Mouse (Mus musculus): ENCODE results near the gene Rap1gap2.

Rap1gap2 gene

GRCm38 (mm10) chr11:74501989-74502388, 108.7 kb downstream of the Rap1gap2 start:
- no peak for DNase-seq (ENCODE audit: low spot score)

GRCm38 (mm10) chr11:74501061-74501460, 109.7 kb downstream of the Rap1gap2 start:
- no peak for DNase-seq (ENCODE audit: low spot score)

- no peak for DNase-seq (ENCODE audit: low spot score)
These were observed 111.1 kb downstream of the Rap1gap2 start for GRCm38 (mm10) chr11:74499521-74500099.

- no peak for DNase-seq (ENCODE audit: low spot score)
These were observed 111.7 kb downstream of the Rap1gap2 start for GRCm38 (mm10) chr11:74499058-74499457.

GRCm38 (mm10) chr11:74496581-74496980, 114.1 kb downstream of the Rap1gap2 start:
- DNase-seq (ENCODE audit: low spot score): no peak

- DNase-seq (ENCODE audit: low spot score): no peak
These were observed 116.8 kb downstream of the Rap1gap2 start for GRCm38 (mm10) chr11:74493936-74494335.

GRCm38 (mm10) chr11:74493172-74493862, 117.4 kb downstream of the Rap1gap2 start:
- DNase-seq (ENCODE audit: low spot score): no peak

- DNase-seq (ENCODE audit: low spot score): no peak
These were observed 119.6 kb downstream of the Rap1gap2 start for GRCm38 (mm10) chr11:74491130-74491529.

- no peak for DNase-seq (ENCODE audit: low spot score)
These were observed 121.5 kb downstream of the Rap1gap2 start for GRCm38 (mm10) chr11:74489239-74489638.

GRCm38 (mm10) chr11:74487952-74488351, 122.8 kb downstream of the Rap1gap2 start:
- no peak for DNase-seq (ENCODE audit: low spot score)

- DNase-seq (ENCODE audit: low spot score): no peak
These were observed 125.1 kb downstream of the Rap1gap2 start for GRCm38 (mm10) chr11:74485435-74486217.

GRCm38 (mm10) chr11:74483871-74484270, 126.8 kb downstream of the Rap1gap2 start:
- no peak for DNase-seq (ENCODE audit: low spot score)

- DNase-seq (ENCODE audit: low spot score): no peak
These were observed 127.4 kb downstream of the Rap1gap2 start for GRCm38 (mm10) chr11:74483153-74483817.

- DNase-seq (ENCODE audit: low spot score): no peak
These were observed 128.9 kb downstream of the Rap1gap2 start for GRCm38 (mm10) chr11:74481797-74482196.

- no peak for DNase-seq (ENCODE audit: low spot score)
These were observed 130.9 kb downstream of the Rap1gap2 start for GRCm38 (mm10) chr11:74479715-74480289.

GRCm38 (mm10) chr11:74478877-74479276, 131.8 kb downstream of the Rap1gap2 start:
- no peak for DNase-seq (ENCODE audit: low spot score)

- DNase-seq (ENCODE audit: low spot score): no peak
These were observed 138.0 kb downstream of the Rap1gap2 start for GRCm38 (mm10) chr11:74472671-74473070.

GRCm38 (mm10) chr11:74468195-74468594, 142.5 kb downstream of the Rap1gap2 start:
- DNase-seq (ENCODE audit: low spot score): peak; percentile 13

GRCm38 (mm10) chr11:74465712-74466111, 145.0 kb downstream of the Rap1gap2 start:
- DNase-seq (ENCODE audit: low spot score): no peak

GRCm38 (mm10) chr11:74464181-74464977, 146.3 kb downstream of the Rap1gap2 start:
- DNase-seq (ENCODE audit: low spot score): no peak

GRCm38 (mm10) chr11:74462651-74463050, 148.1 kb downstream of the Rap1gap2 start:
- no peak for DNase-seq (ENCODE audit: low spot score)

Data from ovary, adult 18-20 months (tissue).